Mouse (Mus musculus): ENCODE measurements at regions not wholly inside any gene's neighbourhood (a gene's known extent, or its start where the extent isn't known, plus 50 kb on each side); places are given as distances from the start of the nearest gene placed in this dataset.

DNA sequence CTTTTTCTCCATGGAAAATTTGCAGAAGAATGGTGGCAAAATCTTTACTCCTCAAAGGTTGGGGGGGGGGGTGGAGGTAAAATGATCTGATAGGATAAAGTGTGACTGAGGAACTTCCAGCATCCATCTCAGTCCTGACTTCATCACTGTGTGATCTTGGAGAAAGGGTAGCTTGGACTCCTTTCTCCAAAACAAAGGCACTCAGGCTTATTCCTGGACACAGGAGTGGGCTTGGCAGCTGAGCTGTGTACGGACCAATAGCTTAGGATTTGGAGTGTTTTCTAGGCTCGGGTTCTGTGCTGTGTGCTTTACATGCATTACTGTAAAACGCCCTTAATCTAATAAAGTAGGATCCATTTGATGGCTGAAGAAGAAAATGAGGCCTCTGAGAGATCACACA, 159.6 kb upstream of the Nlrp1b start:
- 60% methylated on average over 3 of the region's 3 CpGs for WGBS
- H3K4me3 ChIP-seq = no peak overlapping the region
- H3K36me3 ChIP-seq = no peaks in the 10 kb centered on the region
- H3K9me3 ChIP-seq = no peaks in the 10 kb centered on the region
- peaks cover 17% of the 10 kb centered on the region for H3K4me1 ChIP-seq (replicated peaks)
- no peak overlapping the region for H3K9ac ChIP-seq
- H3K4me2 ChIP-seq = peak overlapping the region; percentile 43; the same call in 1 of the 2 replicates
- H3K27ac ChIP-seq (replicated peaks) = peak overlapping the region; percentile 69
- H3K27me3 ChIP-seq = no peaks in the 10 kb centered on the region
- ATAC-seq (ENCODE audit: low FRiP score, low read depth) = no peak

GRCm38 (mm10) chr11:71390616-71391015, 160.1 kb upstream of the Nlrp1b start:
- Histone ChIP-seq H3K27me3 (no peaks in the 10 kb centered on the region), H3K4me2 (no peak overlapping the region), H3K4me3 (no peak overlapping the region), H3K9ac (no peak overlapping the region), H3K9me3 (no peaks in the 10 kb centered on the region), H3K36me3 (no peaks in the 10 kb centered on the region), H3K27ac (replicated peaks) (no peak overlapping the region; the same call in 1 of the 2 replicates), H3K4me1 (replicated peaks) (peaks cover 17% of the 10 kb centered on the region)
- ATAC-seq (ENCODE audit: low FRiP score, low read depth) = no peak
- 71% methylated on average over 3 of the region's 3 CpGs for WGBS

GRCm38 (mm10) chr11:71393406-71393805, 162.9 kb upstream of the Nlrp1b start:
- H3K4me2 ChIP-seq = no peak overlapping the region
- ATAC-seq (ENCODE audit: low FRiP score, low read depth) = no peak
- whole genome bisulfite sequencing = 74% methylated on average over 5 of the region's 5 CpGs

DNA sequence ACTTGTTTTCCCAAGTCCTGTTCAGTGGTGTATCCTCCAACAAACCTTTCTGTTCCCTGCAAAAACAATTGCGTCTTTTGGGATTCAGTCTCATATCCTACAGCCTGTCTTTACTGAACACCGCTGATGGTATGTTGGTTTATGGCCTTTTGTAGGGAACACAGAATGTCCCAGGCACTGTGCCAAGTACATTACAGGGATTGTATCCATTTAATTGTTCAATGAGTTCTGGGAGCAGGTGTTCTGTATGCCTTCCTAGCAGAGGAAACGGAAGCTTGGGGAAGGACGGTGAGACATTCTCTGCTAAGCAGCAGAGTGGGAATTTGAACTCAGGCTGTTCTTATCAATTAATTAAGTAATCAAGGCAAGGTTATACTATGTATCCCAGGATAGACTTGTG, 164.5 kb upstream of the Nlrp1b start:
- Histone ChIP-seq H3K27me3 (no peaks in the 10 kb centered on the region), H3K9ac (no peak overlapping the region), H3K4me2 (no peak overlapping the region), H3K4me1 (replicated peaks) (peaks cover 6% of the 10 kb centered on the region; the same call in 1 of the 2 replicates), H3K4me3 (no peak overlapping the region), H3K36me3 (no peaks in the 10 kb centered on the region), H3K9me3 (no peaks in the 10 kb centered on the region), H3K27ac (replicated peaks) (no peak overlapping the region)
- ATAC-seq (ENCODE audit: low FRiP score, low read depth) = no peak
- WGBS = 39% methylated on average over 4 of the region's 4 CpGs

More at GRCm38 (mm10) chr11:71393406-71393805, 162.9 kb upstream of the Nlrp1b start:
- Histone ChIP-seq H3K27me3 (no peaks in the 10 kb centered on the region), H3K9ac (no peak overlapping the region), H3K36me3 (no peaks in the 10 kb centered on the region), H3K4me1 (replicated peaks) (peaks cover 17% of the 10 kb centered on the region), H3K4me3 (no peak overlapping the region), H3K9me3 (no peaks in the 10 kb centered on the region), H3K27ac (replicated peaks) (no peak overlapping the region)

- WGBS = 53% methylated on average over 1 of the region's 1 CpGs
- Histone ChIP-seq H3K27ac (replicated peaks) (no peak overlapping the region), H3K4me3 (no peak overlapping the region), H3K4me1 (replicated peaks) (0 out of 2 replicates have a peak, but pooled peaks cover 2% of the 10 kb centered on the region), H3K9ac (no peak overlapping the region), H3K4me2 (no peak overlapping the region), H3K9me3 (no peaks in the 10 kb centered on the region), H3K27me3 (no peaks in the 10 kb centered on the region), H3K36me3 (no peaks in the 10 kb centered on the region)
- no peak for ATAC-seq (ENCODE audit: low FRiP score, low read depth)
These were observed 165.1 kb upstream of the Nlrp1b start for GRCm38 (mm10) chr11:71395631-71396030.

DNA sequence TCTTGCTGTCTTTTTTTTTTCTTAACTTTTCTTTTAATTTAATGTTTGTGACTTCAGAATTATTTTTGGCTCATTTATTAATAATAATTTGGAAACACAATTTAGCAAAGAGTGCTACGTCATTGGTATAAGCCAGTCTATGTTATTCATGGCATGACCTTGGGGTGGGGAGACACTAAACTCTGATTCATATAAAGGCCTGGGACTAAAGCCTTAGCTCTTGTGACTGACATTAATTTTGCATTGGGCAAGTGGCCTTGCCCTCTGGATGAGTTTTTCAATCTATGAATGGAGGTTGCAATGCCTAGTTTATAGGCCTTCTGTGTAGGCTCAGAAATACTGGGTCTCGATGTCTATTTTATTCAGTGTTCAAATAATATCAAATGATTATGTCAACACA, 169.8 kb upstream of the Nlrp1b start:
- WGBS = 88% methylated on average over 2 of the region's 2 CpGs
- no peaks in the 10 kb centered on the region for H3K36me3 ChIP-seq
- no peaks in the 10 kb centered on the region for H3K9me3 ChIP-seq
- no peak overlapping the region for H3K4me3 ChIP-seq
- H3K27me3 ChIP-seq = no peaks in the 10 kb centered on the region
- ATAC-seq (ENCODE audit: low FRiP score, low read depth) = no peak
- no peak overlapping the region for H3K4me2 ChIP-seq
- no peaks in the 10 kb centered on the region for H3K4me1 ChIP-seq (replicated peaks)
- no peak overlapping the region for H3K27ac ChIP-seq (replicated peaks)
- no peak overlapping the region for H3K9ac ChIP-seq

DNA sequence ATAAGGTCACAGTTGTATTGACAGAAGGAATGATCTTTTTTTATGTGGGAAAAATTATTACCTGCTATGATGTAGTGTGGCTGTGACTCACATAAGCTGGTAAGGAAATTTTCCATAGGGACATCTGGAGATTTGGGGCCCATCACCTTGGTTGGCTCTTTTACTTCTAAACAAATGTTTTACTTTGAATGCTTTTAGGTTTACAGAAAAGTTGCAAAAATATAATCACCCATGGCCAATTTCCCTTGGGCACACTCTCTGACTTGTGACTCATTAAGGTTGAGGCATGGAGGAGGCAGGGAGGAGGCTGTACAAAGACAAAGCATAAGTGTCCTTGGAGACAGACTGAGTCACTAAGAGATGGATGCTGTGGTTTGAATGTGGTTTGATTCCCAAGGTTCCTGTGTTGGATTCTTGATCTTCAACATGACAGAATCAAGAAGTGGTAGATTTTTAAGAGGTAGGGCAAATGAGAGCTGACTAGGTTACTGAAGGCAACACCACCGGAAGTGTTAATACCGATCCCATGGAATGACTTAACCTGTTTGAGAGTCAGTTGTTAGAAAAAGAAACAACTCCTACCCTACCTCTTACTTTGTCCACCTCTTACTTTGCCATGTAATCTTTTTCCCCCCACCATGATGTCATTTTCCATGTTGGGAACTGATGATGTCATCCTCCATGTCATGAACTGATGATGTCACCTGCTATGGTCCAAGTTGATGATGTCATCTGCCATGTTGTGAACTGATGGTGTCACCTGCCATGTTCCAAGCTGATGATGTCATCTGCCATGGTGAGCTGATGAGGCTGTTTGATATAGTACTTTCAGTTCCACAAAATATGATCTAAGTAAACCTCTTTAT, 171.1 kb upstream of the Nlrp1b start:
- no peak overlapping the region for H3K4me3 ChIP-seq
- no peaks in the 10 kb centered on the region for H3K36me3 ChIP-seq
- no peaks in the 10 kb centered on the region for H3K9me3 ChIP-seq
- WGBS = 98% methylated on average over 2 of the region's 2 CpGs
- no peak overlapping the region for H3K4me2 ChIP-seq
- H3K27me3 ChIP-seq = no peaks in the 10 kb centered on the region
- ATAC-seq (ENCODE audit: low FRiP score, low read depth) = no peak
- no peak overlapping the region for H3K27ac ChIP-seq (replicated peaks)
- no peaks in the 10 kb centered on the region for H3K4me1 ChIP-seq (replicated peaks)
- no peak overlapping the region for H3K9ac ChIP-seq

DNA sequence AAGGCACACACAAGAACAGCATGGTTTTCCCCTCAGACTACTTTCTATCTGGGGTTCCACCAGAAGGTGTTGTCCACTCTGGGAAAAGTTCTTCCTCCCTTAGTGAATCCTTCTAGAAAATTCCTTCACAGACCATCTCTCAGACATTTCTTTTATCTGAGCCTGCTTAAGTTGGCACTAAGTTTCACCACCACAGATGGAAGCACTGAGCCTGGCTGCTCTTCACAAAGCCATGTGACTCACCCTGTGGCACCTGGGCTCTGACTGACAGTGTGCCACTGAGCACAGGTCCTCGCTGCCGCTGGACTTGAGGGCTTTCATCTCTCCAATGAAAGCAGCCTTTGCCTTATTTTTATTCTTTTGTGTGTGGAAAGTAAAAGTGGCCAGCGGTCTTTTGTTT, 173.8 kb upstream of the Nlrp1b start:
- H3K4me2 ChIP-seq = no peak overlapping the region
- H3K9me3 ChIP-seq = no peaks in the 10 kb centered on the region
- no peak overlapping the region for H3K4me3 ChIP-seq
- H3K27ac ChIP-seq (replicated peaks) = no peak overlapping the region
- no peak for ATAC-seq (ENCODE audit: low FRiP score, low read depth)
- 0 out of 2 replicates have a peak, but pooled peaks cover 3% of the 10 kb centered on the region for H3K4me1 ChIP-seq (replicated peaks)
- H3K9ac ChIP-seq = no peak overlapping the region
- H3K27me3 ChIP-seq = no peaks in the 10 kb centered on the region
- H3K36me3 ChIP-seq = no peaks in the 10 kb centered on the region
- WGBS = 95% methylated on average over 3 of the region's 3 CpGs

DNA sequence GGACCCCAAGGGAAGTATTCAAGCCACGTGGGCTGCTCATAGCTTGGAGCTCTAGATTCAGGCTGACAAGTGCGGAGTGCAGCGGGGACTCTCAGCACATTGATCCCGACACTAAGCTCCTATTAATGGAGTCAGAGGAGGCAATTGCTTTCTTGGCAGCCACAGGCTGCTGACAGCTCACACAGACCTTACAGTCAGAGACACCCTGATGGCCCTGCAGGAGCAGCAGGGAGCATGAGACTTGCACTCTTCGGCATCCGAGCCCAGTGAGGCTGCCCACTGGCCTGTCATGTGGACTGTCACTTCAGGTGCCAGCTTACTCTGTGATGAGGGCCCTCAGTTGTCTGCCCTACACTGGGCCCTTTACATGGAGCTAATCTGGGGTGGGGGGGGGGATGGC, 176.5 kb upstream of the Nlrp1b start:
- WGBS = 47% methylated on average over 6 of the region's 6 CpGs
- H3K4me3 ChIP-seq = no peak overlapping the region
- 0 out of 2 replicates have a peak, but pooled peaks cover 3% of the 10 kb centered on the region for H3K4me1 ChIP-seq (replicated peaks)
- no peak overlapping the region for H3K9ac ChIP-seq
- H3K27me3 ChIP-seq = no peaks in the 10 kb centered on the region
- no peak overlapping the region for H3K4me2 ChIP-seq
- H3K9me3 ChIP-seq = no peaks in the 10 kb centered on the region
- H3K27ac ChIP-seq (replicated peaks) = no peak overlapping the region
- no peaks in the 10 kb centered on the region for H3K36me3 ChIP-seq
- 0 out of 2 replicates have a peak, but pooled peaks have one; percentile 27 for ATAC-seq (ENCODE audit: low FRiP score, low read depth)

DNA sequence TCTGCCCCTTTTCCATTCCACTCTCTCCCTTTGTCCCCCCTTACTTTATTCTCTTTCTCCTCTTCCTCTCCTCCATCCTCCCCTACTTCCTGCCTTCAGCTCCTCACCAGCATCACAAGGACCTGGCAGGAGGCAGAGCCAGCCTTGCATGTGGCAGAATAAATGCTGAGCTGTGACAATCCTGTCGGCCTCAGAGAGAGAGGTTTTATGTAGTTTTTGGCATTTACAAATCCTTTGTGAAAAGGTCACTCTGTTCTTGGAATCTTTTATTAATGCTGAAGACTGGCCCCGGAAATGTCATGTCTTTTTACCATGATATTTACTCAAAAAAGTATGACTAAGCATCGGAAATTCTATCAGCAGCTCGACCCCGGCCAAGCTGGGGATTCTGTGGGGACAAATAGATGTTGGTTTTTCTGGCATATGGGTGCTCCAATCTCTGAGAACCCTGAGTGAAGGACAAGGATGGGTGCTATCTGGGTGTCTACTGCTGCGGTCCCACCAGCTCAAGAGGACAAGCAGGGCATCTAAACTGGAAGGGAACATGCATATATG, 178.8 kb upstream of the Nlrp1b start:
- no peaks in the 10 kb centered on the region for H3K9me3 ChIP-seq
- WGBS = 81% methylated on average over 6 of the region's 6 CpGs
- H3K4me2 ChIP-seq = no peak overlapping the region
- no peak overlapping the region for H3K9ac ChIP-seq
- peaks cover 5% of the 10 kb centered on the region; the same call in 1 of the 2 replicates for H3K4me1 ChIP-seq (replicated peaks)
- no peak for ATAC-seq (ENCODE audit: low FRiP score, low read depth)
- no peak overlapping the region for H3K27ac ChIP-seq (replicated peaks)
- H3K27me3 ChIP-seq = no peaks in the 10 kb centered on the region
- no peaks in the 10 kb centered on the region for H3K36me3 ChIP-seq
- no peak overlapping the region for H3K4me3 ChIP-seq

GRCm38 (mm10) chr11:71410582-71410981, 180.0 kb upstream of the Nlrp1b start:
- no peaks in the 10 kb centered on the region for H3K27me3 ChIP-seq
- no peaks in the 10 kb centered on the region for H3K36me3 ChIP-seq
- WGBS = 90% methylated on average over 3 of the region's 3 CpGs
- no peak overlapping the region for H3K27ac ChIP-seq (replicated peaks)
- H3K4me1 ChIP-seq (replicated peaks) = peaks cover 18% of the 10 kb centered on the region
- H3K9me3 ChIP-seq = no peaks in the 10 kb centered on the region
- H3K4me3 ChIP-seq = no peak overlapping the region
- H3K4me2 ChIP-seq = no peak overlapping the region
- no peak overlapping the region for H3K9ac ChIP-seq
- ATAC-seq (ENCODE audit: low FRiP score, low read depth) = no peak

- no peaks in the 10 kb centered on the region for H3K27me3 ChIP-seq
- no peaks in the 10 kb centered on the region for H3K9me3 ChIP-seq
- WGBS = 83% methylated on average over 1 of the region's 1 CpGs
- no peak overlapping the region for H3K27ac ChIP-seq (replicated peaks)
- no peak overlapping the region for H3K9ac ChIP-seq
- H3K4me1 ChIP-seq (replicated peaks) = peaks cover 20% of the 10 kb centered on the region
- H3K4me2 ChIP-seq = no peak overlapping the region
- ATAC-seq (ENCODE audit: low FRiP score, low read depth) = no peak
- no peak overlapping the region for H3K4me3 ChIP-seq
- H3K36me3 ChIP-seq = no peaks in the 10 kb centered on the region
These were observed 181.4 kb upstream of the Nlrp1b start for GRCm38 (mm10) chr11:71411958-71412357.

Measured in hindbrain, embryonic 15.5 days (tissue).